Mouse (Mus musculus) heart, adult 2 months (tissue): ENCODE data around the gene Trappc10. TPM values are rescaled to one million over a fixed set of nuclear protein-coding genes. Genes with fewer than 3 reads are reported as not detected.

Experiments
- DNase-seq, 2 experiments: peaks; one replicate each; pipeline ENCODE4 v3.0.0; 2021
- H3K27ac ChIP-seq: fragments of 200-600 bp; 2 replicates; pipeline ENCODE4 v1.8.1; 2022
- H3K27me3 ChIP-seq: fragments of 200-500 bp; 2 replicates; pipeline ENCODE4 v1.6.1; 2012; ENCODE audit warnings: mild to moderate bottlenecking, low read length, inconsistent platforms, mixed read lengths; ENCODE audit not compliant: control insufficient read depth, insufficient read depth
- H3K36me3 ChIP-seq: fragments of 200-500 bp; 2 replicates; pipeline ENCODE4 v1.6.1; 2012; ENCODE audit warnings: low read length, inconsistent platforms; ENCODE audit not compliant: control insufficient read depth, insufficient read depth
- H3K4me1 ChIP-seq: fragments of 200-500 bp; 2 replicates; pipeline ENCODE4 v1.6.1; 2011; ENCODE audit warnings: low read length; ENCODE audit not compliant: control insufficient read depth, insufficient read depth
- H3K4me3 ChIP-seq: fragments of 200-600 bp; 2 replicates; pipeline ENCODE4 v1.8.1; 2022
- H3K79me2 ChIP-seq: fragments of 200-500 bp; replicated peaks from 2 replicates; pipeline ENCODE4 v1.6.1; 2012; ENCODE audit warnings: mild to moderate bottlenecking, inconsistent platforms, low read length, moderate library complexity, mixed read lengths; ENCODE audit not compliant: control insufficient read depth, insufficient read depth
- H3K9ac ChIP-seq: fragments of 200-500 bp; 2 replicates; pipeline ENCODE4 v1.6.1; 2012; ENCODE audit warnings: low read depth, mild to moderate bottlenecking, control low read depth, inconsistent platforms, low read length, mixed read lengths
- CTCF ChIP-seq: fragments of 200-600 bp; IDR thresholded peaks from 2 replicates; pipeline ENCODE4 v1.8.1; 2022; ENCODE audit warnings: antibody characterized with exemption, mild to moderate bottlenecking, moderate library complexity
- EP300 ChIP-seq: fragments of 200-500 bp; IDR thresholded peaks from 2 replicates; pipeline ENCODE4 v1.6.1; 2011; ENCODE audit warnings: low read depth, low read length, control low read depth; ENCODE audit not compliant: insufficient read depth
- POLR2A ChIP-seq: fragments of 200-500 bp; IDR thresholded peaks from 2 replicates; pipeline ENCODE4 v1.6.1; 2011; ENCODE audit warnings: mild to moderate bottlenecking, low read depth, low read length, control low read depth; ENCODE audit not compliant: insufficient read depth
- WGBS: fragments of 180-500 bp; shearing (Covaris S2); methylation state at CpG from one replicate; pipeline ENCODE4 v1.1.7; 2018; 5-methylcytosine and 5-hydroxymethylcytosine counted together
- intact Hi-C: fragments of 180-260 bp; cut with DNase I; formaldehyde crosslinking; loops from one replicate; pipeline ENCODE4 v1.15.1; 2025
- polyA plus RNA-seq: library from polyadenylated mRNA; depleted of rRNA; stranded (reverse); fragments of >200 nt; gene quantifications from 2 replicates; pipeline ENCODE4 v1.2.3, GENCODE M21; 2012
- total RNA-seq, 2 experiments: library from RNA; stranded (reverse); gene quantifications; 2 replicates each; pipeline ENCODE4 v1.2.3; 2021

Trappc10 gene
- total and polyA plus RNA-seq, 3 experiments, result 37.4 to 52.9 (median 43.8) TPM

DNA sequence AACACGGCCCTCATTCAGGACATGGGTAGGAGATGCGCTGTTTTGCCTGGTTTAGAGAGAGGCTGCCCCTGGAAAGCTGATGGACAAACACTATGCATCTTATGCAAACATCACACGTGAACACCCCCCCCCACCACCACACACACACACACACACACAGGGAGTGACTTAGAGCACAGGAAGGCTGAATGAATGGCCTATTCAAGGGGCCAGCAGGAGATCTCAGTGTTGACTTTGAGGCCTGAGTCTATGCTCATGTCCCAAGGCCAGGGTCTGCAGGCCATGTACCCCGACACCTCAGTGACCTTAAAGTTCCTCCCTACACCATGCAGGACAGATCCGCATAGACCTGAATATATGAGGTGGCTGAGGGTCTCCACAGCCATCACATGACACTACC lies 43.7 kb upstream of the Trappc10 start:
- Histone ChIP-seq H3K4me3 (no peak overlapping the region), H3K79me2 (no peaks in the 10 kb centered on the region; the same call in 1 of the 2 replicates), H3K27ac (no peak overlapping the region), H3K4me1 (peaks cover 2% of the 10 kb centered on the region; the same call in 1 of the 2 replicates), H3K27me3 (no peaks in the 10 kb centered on the region), H3K36me3 (no peaks in the 10 kb centered on the region), H3K9ac (no peak overlapping the region)
- no peak for TF ChIP-seq CTCF
- no peak for TF ChIP-seq EP300
- TF ChIP-seq POLR2A, result no peak
- DNase-seq, result no peak
- intact Hi-C loops, result no loop called here
- 94% methylated on average over 5 of the region's 5 CpGs for WGBS

- Histone ChIP-seq H3K79me2 (no peaks in the 10 kb centered on the region; the same call in 1 of the 2 replicates), H3K9ac (no peak overlapping the region), H3K27me3 (no peaks in the 10 kb centered on the region), H3K27ac (no peak overlapping the region), H3K36me3 (no peaks in the 10 kb centered on the region), H3K4me3 (no peak overlapping the region), H3K4me1 (peaks cover 2% of the 10 kb centered on the region; the same call in 1 of the 2 replicates)
- DNase-seq, result no peak
- intact Hi-C loops, result no loop called here
- 93% methylated on average over 22 of the region's 22 CpGs for WGBS
- no peak for TF ChIP-seq CTCF
- no peak for TF ChIP-seq EP300
- no peak for TF ChIP-seq POLR2A
Measured at GRCm38 (mm10) chr10:78287465-78288132, 43.2 kb upstream of the Trappc10 start.

GRCm38 (mm10) chr10:78285959-78286358 lies 41.5 kb upstream of the Trappc10 start:
- Histone ChIP-seq H3K36me3 (no peaks in the 10 kb centered on the region), H3K4me1 (no peaks in the 10 kb centered on the region), H3K4me3 (no peak overlapping the region), H3K9ac (no peak overlapping the region), H3K27ac (no peak overlapping the region), H3K79me2 (no peaks in the 10 kb centered on the region), H3K27me3 (no peaks in the 10 kb centered on the region)
- intact Hi-C loops, result no loop called here
- no peak for DNase-seq
- no peak for TF ChIP-seq CTCF
- TF ChIP-seq POLR2A, result no peak
- no peak for TF ChIP-seq EP300
- WGBS, result 81% methylated on average over 4 of the region's 4 CpGs

DNA sequence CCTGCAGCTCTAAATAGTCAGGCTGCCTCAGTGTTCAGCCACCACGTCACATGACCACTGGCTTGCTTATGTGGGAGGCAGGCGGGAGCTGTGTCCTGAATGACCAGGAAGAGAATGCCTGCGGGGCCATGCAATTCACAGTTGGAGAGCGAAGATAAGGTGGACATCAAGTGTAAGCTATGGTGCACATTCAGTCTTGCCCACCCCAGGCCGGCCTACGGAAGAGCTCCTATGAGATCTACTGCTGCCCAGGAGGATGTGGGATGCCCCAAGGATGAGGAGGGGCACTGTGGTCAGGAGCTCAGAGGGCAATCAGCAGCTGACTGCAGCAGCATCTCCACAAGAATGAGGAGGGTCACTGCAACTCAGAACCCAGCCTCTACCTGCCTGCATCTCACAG lies 41.0 kb upstream of the Trappc10 start:
- 73% methylated on average over 6 of the region's 6 CpGs for WGBS

DNA sequence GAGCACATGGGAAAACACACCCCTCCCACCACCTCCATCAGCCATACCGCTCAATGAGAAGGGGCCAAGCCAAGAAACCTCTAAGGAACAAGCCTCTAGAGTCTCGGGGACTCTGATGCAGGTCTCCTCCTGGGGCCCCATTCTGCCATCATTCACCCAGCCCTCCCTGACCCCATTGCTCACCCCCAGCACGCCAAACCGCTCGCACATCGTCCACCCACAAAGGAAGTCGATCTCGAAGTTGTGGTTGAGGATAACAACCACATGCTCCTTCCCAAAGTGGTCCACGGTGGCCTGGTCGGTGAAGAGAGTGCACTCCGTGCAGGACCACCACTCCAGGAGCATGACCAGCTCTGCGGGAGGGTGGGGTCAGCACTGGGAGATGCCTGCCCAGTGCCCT lies 40.4 kb upstream of the Trappc10 start:
- intact Hi-C loops, result no loop called here
- no peak overlapping the region for H3K4me3 ChIP-seq
- no peaks in the 10 kb centered on the region for H3K36me3 ChIP-seq

More for the DNA sequence above, 41.0 kb upstream of the Trappc10 start:
- Histone ChIP-seq H3K36me3 (no peaks in the 10 kb centered on the region), H3K9ac (no peak overlapping the region), H3K27me3 (no peaks in the 10 kb centered on the region), H3K4me1 (no peaks in the 10 kb centered on the region), H3K4me3 (no peak overlapping the region), H3K79me2 (no peaks in the 10 kb centered on the region), H3K27ac (no peak overlapping the region)
- TF ChIP-seq EP300, result no peak
- TF ChIP-seq POLR2A, result no peak
- no peak for TF ChIP-seq CTCF
- DNase-seq, result no peak
- intact Hi-C loops, result no loop called here

DNA sequence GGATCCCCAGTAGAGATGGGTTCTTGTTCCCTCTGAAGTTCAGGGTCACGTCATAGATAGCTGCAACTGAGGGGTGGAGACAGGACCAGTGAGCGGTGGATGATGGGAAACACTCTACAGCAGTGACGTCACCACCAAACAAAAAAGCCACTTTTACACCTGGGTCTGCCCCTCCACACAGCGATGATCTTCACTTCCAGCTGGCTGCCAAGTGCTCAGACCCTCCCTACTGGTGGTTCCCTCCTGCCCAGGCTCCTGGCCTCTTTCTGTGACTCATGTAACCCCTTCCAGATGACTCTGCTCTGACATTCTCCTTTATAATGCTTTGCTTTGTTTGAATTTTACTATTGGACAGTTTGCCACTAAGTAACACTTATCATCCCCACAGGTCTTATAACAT lies 38.0 kb upstream of the Trappc10 start:
- Histone ChIP-seq H3K9ac (no peak overlapping the region), H3K27ac (no peak overlapping the region), H3K36me3 (no peaks in the 10 kb centered on the region), H3K79me2 (no peaks in the 10 kb centered on the region), H3K4me3 (no peak overlapping the region), H3K27me3 (no peaks in the 10 kb centered on the region), H3K4me1 (no peaks in the 10 kb centered on the region)
- TF ChIP-seq CTCF (no peak), POLR2A (no peak), EP300 (no peak)
- intact Hi-C loops, result no loop called here
- WGBS, result 79% methylated on average over 4 of the region's 4 CpGs
- DNase-seq, result no peak

More for the DNA sequence above, 40.4 kb upstream of the Trappc10 start:
- 82% methylated on average over 12 of the region's 12 CpGs for WGBS
- no peak overlapping the region for H3K9ac ChIP-seq
- no peaks in the 10 kb centered on the region for H3K27me3 ChIP-seq
- no peak overlapping the region for H3K27ac ChIP-seq
- DNase-seq, result no peak
- H3K79me2 ChIP-seq, result no peaks in the 10 kb centered on the region
- H3K4me1 ChIP-seq, result no peaks in the 10 kb centered on the region
- TF ChIP-seq POLR2A (no peak), EP300 (no peak), CTCF (no peak)
